Mouse (Mus musculus) small intestine, adult 2 months (tissue): ENCODE data around the gene Dynlrb1.

Source experiments
- CTCF ChIP-seq: fragments of 200-500 bp; IDR thresholded peaks from 2 replicates; pipeline ENCODE4 v1.5.1; 2012; ENCODE audit warnings: low read depth, mild to moderate bottlenecking, control low read depth, inconsistent platforms, low read length, moderate library complexity, mixed read lengths; ENCODE audit not compliant: insufficient replicate concordance, insufficient read length; ENCODE audit errors: extremely low read depth
- POLR2A ChIP-seq: fragments of 200-500 bp; IDR thresholded peaks from 2 replicates; pipeline ENCODE4 v1.6.1; 2012; ENCODE audit warnings: low read depth, mild to moderate bottlenecking, control low read depth, inconsistent platforms, low read length, moderate library complexity

GRCm38 (mm10) chr2:155290066-155290465, 53.7 kb downstream of the Dynlrb1 start:
- no peak for TF ChIP-seq CTCF
- no peak for TF ChIP-seq POLR2A
